Mouse (Mus musculus) left cerebral cortex, adult 18-20 months (tissue): ENCODE data around the gene Tex44. TPM values are rescaled to one million over a fixed set of nuclear protein-coding genes. Genes with fewer than 3 reads are reported as not detected.

Source experiments
- DNase-seq, 2 experiments: peaks; one replicate each; pipeline ENCODE4 v3.0.0; 2021 to 2022; ENCODE audit warnings: low spot score in 2 of 2, mixed read lengths in 1 of 2
- total RNA-seq, 2 experiments: library from RNA; stranded (reverse); gene quantifications; 2 replicates each; pipeline ENCODE4 v1.2.3; 2021

Tex44 gene
- total RNA-seq, 2 experiments from 2014 or later: not detected

DNA sequence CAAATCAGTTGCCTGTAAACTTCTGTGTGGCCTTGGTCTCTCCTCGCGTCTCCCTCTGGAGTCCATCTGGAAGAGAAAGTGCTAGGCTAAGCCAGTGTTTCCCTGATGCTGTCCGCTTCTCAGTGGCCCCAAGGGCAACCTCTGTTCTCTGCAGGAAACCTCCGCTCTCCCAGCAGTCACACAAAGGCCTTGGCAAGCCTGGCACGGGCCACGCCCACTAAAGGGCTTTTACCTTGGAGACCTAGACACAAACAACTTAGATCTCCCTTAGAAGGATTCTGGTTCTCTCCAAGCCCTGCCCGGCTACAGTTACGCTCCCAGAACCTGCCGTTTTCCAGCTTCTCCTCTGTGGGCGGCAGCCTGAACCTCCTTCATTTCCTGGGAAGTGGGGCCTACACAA is 5.1 kb upstream of the Tex44 start:
- DNase-seq: no peak

DNA sequence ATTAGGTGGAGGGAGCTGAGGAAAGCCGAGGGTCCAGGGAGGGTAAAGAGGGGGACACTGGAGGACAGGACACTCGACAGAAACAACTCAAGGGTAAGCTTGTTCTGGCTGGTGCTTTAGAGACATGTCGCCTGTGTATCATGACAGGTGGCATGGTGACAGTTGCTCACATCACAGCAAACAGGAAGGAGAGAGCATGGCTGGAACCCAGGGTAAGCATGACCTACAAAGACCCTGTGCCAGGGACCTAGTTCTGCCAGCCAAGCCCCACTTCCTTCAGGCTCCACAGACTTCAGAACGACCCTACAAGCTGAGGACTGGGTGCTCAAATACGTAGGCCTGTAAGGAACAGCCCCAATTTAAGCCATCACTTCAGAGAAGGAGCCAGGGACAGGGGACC is 2.2 kb upstream of the Tex44 start:
- DNase-seq: no peak

DNA sequence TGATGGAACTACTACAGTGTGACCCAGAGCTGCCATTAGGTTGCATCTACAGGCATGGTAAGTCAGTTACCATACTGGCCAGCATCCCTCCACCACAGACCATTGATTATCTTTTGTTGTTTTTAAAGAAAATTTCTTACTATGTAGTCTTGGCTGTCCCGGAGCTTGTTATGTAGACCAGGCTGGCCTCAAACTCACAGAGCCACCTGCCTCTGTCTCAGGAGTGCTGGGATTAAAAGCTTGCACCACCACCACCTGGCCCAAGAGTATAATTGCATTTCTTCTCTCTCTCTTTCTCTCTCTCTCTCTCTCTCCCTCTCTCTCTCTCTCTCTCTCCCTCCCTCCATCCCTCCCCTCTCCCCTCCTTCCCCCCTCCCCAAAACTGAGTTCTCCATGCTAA is 1.8 kb upstream of the Tex44 start:
- DNase-seq: no peak

DNA sequence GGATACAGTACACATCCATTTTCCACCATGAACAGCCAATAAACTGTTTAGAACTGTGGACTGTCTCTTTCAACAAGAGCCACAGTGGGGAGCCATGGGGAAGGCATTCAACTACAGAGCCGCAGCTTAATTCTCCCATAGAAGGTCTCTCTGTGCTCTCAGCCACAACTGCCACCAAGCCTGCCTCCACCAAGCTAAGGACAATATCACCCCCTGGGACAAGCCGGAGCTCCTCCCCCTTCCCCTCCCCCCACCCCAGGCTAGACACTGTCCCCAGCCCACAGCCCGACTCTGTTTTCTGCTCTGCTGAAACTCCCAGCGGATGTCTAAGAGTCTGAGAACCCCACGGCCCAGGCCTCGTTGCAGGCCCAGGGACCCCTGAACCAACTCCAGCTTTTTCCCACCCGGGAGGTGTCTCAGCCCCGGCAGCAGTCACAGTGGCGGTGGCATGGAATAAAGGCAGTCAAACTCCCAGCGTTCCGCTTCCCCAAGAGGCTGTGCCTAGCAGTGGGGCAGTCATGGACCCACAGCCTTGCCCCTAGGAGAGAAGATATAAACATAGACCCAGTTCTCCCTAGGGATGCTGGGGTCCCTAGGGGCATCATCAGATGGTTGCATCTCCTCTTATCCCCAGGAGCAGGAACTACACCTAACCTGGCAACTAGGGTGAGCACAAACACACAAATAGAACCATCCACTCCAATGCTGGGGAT is 1.1 kb upstream of the Tex44 start:
- DNase-seq: no peak

DNA sequence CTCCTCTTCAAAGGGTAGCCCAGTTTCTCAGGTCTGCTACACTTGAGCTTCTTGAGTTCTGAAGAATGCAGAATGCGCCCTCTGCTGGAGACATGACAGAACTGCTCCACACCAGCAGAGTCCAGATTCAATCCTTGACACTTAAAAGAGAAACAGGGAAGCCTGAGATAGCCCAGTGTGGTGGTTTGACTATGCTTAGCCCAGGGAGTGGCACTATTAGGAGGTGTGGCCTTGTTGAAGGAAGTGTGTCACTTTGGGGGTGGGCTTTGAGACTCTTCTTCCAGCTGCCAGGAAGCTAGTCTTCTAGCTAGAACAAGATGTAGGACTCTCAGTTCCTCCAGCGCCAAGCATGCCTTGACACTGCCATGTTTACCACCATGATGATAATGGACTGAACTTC is 3.9 kb downstream of the Tex44 start:
- DNase-seq: peak; percentile 80 to 82

DNA sequence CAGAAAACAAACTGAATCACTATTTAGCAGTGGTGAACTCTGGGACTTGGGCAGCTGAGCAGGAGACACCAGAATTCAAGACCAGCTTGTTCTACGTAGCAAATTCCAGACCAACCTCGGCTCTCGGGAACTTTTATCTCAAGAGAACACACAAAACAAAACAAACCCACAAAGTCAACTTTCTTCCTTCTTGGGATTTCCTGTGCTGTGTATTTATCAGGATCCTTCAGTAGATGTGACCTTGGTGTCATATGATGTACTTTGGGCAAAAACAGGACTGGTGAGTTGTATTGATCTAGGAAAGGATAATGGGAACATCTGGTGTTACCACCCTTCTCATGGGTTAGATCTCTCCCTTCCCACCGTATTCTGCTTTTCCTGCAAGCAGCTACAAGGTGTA is 6.6 kb downstream of the Tex44 start:
- no peak for DNase-seq

DNA sequence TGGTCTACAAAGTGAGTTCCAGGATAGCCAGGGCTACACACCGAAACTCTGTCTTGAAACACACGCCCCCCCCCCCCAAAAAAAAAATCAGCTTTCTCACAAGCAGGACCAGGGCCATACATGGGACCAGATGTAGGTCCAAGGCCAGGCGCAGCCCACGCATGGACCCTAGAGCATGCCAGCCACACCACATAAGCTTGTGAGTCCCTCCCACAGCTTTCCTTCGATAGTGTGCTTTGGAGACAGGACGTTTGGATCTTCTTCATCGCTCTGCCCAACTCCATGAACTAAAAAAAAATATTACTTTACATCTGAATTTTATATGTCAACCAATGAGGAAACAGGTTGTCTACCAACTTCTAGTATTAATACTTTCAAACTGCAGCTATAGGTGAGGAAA is 7.2 kb downstream of the Tex44 start:
- DNase-seq: no peak

DNA sequence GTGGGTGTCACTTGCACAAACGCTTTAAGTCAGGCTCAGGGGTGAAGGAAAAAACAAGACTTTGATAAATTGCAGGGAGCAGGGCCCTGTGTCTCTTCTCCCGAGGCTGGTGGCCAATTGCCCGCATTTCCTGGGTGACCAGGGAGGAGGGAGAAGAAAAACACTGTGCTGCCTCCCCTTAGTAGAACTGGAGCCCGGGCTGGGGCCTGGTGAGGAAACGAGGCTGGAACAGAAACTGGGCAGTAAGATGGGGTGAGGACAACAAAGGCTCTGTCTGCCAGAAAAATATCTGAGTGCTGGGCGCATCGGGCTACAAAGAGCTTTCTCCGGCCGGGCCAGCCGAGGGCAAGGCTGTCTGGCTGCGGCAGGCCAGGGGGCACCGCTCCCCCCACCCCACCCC is 7.9 kb downstream of the Tex44 start:
- DNase-seq: peak; percentile 50 to 68

DNA sequence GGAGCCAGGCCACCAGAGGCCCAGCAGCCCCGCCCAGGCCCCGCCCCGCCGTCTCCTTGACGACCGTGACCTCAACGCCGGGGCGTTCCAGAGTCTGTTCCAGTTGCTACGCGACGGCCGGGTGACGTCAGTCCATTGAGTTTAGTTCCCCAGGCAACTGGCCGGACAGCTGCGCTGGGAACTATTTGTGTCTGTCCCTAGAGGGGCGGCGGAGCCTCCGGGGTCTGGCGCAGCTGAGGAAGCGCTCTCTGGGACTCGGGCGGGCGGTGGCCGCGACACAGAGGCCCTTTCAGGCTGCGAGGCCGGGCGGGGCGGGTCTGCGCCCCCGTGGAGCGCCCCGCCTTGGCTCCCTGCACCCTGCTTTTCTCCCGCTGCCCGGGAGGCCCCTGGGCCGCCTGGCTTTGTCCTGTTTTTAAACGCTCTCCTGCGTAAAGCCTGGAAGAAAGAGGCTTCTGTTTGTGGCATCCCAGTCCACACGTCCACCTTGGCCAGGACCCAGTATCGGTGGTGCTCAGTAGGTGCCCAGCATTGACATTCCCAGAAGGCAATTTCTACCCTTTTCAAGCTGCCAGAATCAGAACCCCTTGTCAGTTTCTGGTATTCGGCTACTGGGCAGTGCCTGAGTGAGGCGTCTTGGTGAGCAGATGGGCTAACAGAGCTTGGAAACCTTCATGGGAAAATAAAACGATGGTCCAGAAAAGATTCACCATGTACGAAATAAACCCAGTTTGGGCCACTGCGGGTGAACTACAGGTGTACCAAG is 8.5 kb downstream of the Tex44 start:
- peak; percentile 99 for DNase-seq

DNA sequence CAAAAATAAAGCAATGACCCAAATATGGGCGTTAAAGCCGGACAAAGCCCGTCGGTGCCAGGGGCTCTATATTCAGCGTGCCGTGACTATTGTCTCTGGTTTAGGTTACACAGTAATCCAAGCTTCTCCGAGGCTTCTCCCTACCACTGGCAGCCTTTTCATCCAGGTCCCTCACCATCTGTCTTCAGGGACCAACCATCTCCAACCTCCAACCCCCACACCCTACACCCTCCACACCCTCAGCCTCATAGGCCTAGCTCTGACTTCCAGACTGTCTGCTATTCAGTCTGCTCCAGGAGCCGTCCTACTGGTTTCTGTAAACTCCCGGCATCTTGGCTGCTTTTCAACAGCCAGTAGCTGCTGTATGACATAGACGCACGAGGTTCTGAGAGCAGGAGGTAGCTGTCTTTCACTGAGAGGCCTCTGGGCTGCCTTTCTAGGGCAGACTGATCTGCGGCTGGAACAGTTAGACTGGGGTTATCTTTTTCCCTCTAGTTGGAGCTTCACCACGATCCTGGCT is 9.2 kb downstream of the Tex44 start:
- DNase-seq: peak; percentile 55 to 71

DNA sequence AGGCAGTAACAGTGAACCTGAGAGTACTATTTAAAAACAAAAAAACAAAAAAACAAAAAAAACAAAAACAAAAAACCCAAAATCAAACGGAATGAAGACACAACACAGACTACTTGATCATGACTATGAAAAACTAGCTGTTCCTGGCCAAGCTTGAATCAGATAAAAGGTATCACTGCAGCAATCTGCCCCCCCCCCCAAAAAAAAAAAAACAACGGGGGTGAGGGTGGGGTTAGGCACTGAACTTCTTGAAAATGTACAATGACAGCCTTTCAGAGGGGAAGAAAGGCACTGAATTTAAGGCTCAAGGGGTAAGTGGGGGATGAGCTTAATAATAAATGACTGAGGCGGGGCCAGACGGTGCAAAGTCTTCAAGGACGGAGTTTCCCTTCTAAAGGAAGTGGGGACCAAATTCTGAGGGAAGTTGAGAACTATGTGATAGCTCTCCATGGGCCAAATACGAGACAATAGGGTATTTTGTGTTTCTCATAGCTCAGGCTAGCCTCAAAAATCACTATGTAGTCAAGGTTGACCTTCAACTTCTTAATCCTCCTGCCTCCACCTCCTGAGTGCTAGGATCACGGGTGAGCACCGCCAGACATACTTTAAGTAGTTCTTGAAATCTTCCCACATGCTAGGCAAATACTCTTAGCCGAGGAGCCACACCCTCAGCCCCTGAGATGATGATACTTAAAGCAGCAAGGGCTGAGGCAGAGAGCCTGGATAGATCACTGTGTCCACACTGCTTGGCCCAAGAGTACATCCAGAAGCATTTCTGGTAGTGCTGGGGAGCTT is 11.3 kb downstream of the Tex44 start:
- no peak for DNase-seq

DNA sequence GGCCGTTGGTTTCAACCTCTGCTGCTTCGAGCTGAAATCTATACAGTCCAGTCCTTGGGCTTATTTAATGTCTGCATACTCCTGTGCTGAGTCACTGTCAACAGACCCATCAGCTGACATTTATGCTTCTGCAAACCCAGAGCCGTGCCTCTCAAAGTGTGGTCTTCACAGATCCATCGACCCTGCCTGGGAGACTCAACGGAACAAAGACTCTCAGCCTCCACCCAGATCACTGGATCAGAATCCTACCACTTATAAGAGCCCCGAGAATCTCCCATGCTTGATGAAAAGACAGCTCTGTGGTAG is 11.8 kb downstream of the Tex44 start:
- DNase-seq: no peak

DNA sequence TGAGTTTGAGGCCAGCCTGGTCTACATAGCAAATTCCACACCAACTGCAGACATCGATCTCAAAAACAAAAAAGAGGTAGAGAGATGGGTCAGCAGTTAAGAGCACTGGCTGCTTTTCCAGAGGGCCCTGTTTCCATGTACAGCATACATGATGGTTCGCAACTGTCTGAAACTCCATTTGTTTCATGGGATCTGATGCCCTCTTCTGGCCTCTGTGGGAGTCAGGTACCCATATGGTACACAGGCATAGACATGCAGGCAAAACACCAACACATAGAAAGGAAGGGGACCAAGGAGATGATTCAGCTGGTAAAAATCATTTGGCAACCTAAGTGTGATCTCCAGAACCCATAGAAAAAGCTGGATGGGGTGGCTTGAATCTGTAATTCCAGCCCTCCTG is 12.4 kb downstream of the Tex44 start:
- DNase-seq: no peak

DNA sequence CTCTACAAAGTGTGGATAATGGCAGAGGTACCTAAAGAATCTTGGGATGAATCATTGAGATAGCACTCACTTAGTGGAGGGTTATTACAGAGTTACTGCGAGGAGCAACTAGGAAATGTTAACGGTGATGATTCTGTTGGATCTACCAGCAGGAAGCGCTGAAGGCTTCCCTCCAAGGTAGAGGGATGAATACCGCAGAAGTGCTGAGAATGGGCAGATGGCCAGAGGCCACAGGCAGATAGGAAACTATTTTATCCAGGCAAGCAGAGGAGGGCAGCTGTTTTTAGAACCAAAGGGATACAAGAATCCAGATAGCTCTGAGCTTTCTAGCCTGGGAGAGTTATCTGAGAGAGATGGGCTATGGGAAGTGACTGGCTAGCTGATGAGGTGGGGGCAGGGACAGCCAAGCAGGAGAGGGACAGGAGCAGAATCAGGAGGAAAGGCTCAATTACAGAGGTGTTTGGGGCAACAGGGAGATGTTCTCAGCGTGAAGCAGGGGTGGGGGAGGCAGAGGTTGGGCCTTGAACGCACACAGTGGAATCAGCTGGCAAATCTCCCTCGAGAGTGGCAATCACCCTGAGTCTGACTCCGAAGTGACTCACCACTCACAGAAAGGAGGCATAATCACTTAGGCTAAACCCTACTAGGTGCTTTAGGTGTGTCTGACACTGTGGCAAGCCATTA is 13.5 kb downstream of the Tex44 start:
- no peak for DNase-seq

DNA sequence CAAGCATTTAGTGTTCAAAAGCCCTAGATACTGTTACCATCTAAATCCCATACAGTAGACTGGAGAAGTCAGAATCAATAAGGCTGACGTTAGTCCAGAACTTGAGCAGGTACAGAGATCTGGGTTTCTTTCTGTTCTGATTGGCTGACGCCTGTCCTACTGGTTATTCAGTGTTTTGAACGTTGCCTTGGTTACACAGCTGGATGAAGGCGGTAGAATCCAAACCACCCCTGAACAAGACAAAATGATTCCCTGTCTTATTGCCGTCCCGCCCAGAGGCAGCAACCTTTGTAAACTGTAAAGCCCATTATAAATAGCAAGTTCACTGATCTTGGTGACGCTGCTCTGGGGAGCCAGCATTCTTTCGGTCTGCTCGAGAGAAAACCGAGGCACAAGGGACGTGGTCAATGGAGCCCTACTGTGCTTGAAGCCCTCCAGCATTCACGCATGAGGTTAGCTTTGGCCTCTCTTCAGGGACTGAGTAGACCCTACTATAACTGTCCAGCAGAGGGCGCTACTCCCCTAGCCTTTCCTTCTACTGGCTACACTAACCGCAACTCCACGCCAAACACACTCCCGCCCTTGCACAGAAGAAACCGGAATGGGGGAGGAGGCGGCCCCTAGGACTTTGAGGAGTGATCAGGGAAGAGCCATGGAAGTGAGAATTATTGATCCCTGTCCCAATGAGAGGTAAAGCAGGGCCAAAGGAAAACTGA is 14.2 kb downstream of the Tex44 start:
- DNase-seq: peak; percentile 94 to 98

DNA sequence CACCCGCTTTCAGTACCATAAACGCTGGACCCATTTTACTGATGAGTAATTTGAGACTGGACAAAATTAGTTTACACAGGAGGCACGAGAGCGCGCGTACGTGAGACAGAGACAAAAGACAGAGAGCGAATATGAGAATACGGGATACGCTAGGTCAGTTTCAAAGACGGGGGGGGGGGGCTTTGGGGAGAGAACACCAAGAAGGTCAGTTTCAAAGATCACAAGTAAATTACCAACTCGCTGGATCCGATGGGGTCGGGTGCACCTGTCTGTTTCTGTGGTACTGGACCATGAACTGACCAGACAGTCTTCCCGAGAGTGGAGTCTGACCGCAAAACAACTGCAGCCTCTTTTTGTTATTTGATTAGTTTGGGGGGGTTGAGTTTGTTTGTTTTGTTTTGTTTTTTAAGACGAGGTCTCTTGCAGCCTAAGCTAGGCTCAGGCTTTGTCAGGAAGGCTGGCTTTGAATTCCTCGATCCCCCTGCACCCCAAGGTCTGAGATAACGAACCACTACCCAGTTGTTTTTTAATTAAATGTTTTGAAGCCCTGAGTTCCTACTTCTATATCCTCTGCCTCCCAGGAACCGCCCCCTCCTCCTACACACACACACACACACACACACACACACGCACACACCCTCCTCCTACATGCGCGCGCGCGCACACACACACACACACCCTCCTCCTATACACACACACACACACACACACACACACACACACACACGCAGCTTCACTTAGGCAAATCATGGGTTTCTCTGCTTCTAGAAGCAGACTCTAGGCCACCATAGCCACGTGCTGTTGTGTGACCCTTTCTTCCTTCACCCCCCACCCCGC is 15.0 kb downstream of the Tex44 start:
- DNase-seq: peak in 1 of 2 experiments; percentile 34

DNA sequence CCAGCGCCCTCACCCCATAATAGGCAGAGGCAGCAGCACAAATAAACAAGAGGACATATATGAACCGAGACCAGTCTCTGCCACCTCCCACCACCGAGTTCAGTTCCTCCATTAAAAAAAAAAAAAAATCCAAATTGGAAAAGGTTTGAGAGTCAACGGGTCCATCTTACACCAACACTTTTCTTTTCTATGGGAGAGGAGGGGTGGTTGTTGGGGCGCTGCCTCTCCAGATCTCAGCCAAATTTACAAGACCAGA is 15.5 kb downstream of the Tex44 start:
- no peak for DNase-seq

DNA sequence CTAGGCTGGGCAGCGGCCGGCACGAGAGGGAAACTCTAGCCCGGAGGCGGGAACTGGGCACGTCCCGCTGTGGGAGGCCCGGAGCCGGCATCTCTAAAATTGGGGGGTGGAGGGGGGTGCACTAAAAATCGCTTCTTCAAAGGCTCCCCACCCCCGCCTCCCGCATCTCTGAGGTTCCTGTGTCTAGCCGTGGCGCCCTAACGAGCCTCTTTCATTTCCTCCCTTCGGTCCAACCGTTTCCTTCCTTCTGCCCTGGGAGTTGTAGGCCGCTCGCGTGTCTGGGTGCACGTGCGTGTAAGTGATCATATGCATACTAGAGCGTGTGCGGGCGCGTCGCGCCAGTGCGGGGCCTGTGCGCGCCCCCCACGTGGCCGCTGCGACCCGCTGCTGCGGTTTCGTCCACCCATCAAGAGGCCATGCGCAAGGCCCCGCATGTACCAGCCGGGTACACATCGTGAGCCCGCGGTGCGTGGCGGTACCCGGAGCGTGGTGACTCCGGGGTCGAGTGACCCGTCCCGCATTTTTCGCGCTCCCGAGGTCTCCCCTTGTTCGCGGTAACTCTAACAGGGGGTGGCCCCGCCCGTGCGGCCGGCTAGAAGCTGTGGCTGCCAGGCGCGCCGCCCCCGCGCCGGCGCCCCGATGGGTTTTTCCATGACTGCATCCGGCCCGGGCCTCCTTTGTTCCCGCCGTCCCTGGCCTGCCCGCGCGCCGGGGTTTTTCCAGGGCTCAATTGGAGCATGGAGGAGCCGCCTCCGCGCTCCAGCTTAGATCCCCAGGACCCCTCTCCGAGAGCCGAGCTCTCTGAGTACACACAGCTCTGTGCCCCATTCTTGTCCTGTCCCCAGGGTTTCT is 16.1 kb downstream of the Tex44 start:
- peak; percentile 85 to 92 for DNase-seq

DNA sequence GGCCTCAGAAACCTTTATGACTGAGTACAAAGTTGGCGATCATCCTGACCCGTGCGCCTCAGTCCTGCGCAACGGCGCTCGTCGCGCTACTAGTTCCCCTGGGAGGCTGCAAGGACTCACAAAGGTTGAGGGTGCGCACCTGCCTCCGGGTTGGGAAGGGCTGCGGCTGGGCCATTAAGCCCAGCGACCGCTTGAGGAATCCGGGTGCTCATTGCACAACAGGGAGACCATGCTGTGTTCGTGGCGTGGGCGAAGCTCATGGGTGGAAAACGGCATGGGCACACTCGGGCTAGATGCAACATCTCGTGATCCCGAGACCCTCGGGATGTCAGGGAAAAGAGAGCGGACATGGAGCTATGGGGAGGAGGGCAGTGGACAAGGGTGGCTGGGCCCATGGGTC is 16.7 kb downstream of the Tex44 start:
- peak; percentile 36 to 50 for DNase-seq
